Mouse (Mus musculus): ENCODE data around the gene Ubash3b.

Gene Ubash3b

GRCm38 (mm10) chr9:41168206-41168605 lies 6.7 kb upstream of the Ubash3b start:
- no peak for DNase-seq (ENCODE audit: extremely low spot score, low read depth, low spot score)

- DNase-seq (ENCODE audit: extremely low spot score, low read depth, low spot score), result no peak
Measured at GRCm38 (mm10) chr9:41166886-41167285, 5.4 kb upstream of the Ubash3b start.

GRCm38 (mm10) chr9:41162363-41162762 lies 866 bp upstream of the Ubash3b start:
- no peak for DNase-seq (ENCODE audit: extremely low spot score, low read depth, low spot score)

- no peak for DNase-seq (ENCODE audit: extremely low spot score, low read depth, low spot score)
Measured at GRCm38 (mm10) chr9:41160536-41161176, 841 bp downstream of the Ubash3b start.

- no peak for DNase-seq (ENCODE audit: extremely low spot score, low read depth, low spot score)
Measured at GRCm38 (mm10) chr9:41159223-41159622, 2.3 kb downstream of the Ubash3b start.

GRCm38 (mm10) chr9:41157872-41158567 lies 3.5 kb downstream of the Ubash3b start:
- peak; percentile 6 for DNase-seq (ENCODE audit: extremely low spot score, low read depth, low spot score)

GRCm38 (mm10) chr9:41157020-41157871 lies 4.3 kb downstream of the Ubash3b start:
- DNase-seq (ENCODE audit: extremely low spot score, low read depth, low spot score), result no peak

GRCm38 (mm10) chr9:41156720-41157019 lies 4.8 kb downstream of the Ubash3b start:
- no peak for DNase-seq (ENCODE audit: extremely low spot score, low read depth, low spot score)

- no peak for DNase-seq (ENCODE audit: extremely low spot score, low read depth, low spot score)
Measured at GRCm38 (mm10) chr9:41156006-41156719, 5.3 kb downstream of the Ubash3b start.

- DNase-seq (ENCODE audit: extremely low spot score, low read depth, low spot score), result no peak
Measured at GRCm38 (mm10) chr9:41153979-41154378, 7.5 kb downstream of the Ubash3b start.

- DNase-seq (ENCODE audit: extremely low spot score, low read depth, low spot score), result no peak
Measured at GRCm38 (mm10) chr9:41153050-41153449, 8.4 kb downstream of the Ubash3b start.

GRCm38 (mm10) chr9:41151491-41151890 lies 10.0 kb downstream of the Ubash3b start:
- DNase-seq (ENCODE audit: extremely low spot score, low read depth, low spot score), result no peak

GRCm38 (mm10) chr9:41149896-41150295 lies 11.6 kb downstream of the Ubash3b start:
- no peak for DNase-seq (ENCODE audit: extremely low spot score, low read depth, low spot score)

GRCm38 (mm10) chr9:41149079-41149676 lies 12.3 kb downstream of the Ubash3b start:
- DNase-seq (ENCODE audit: extremely low spot score, low read depth, low spot score), result no peak

GRCm38 (mm10) chr9:41148600-41148999 lies 12.9 kb downstream of the Ubash3b start:
- DNase-seq (ENCODE audit: extremely low spot score, low read depth, low spot score), result no peak

- DNase-seq (ENCODE audit: extremely low spot score, low read depth, low spot score), result no peak
Measured at GRCm38 (mm10) chr9:41147203-41147842, 14.2 kb downstream of the Ubash3b start.

GRCm38 (mm10) chr9:41143825-41144224 lies 17.7 kb downstream of the Ubash3b start:
- DNase-seq (ENCODE audit: extremely low spot score, low read depth, low spot score), result no peak

- no peak for DNase-seq (ENCODE audit: extremely low spot score, low read depth, low spot score)
Measured at GRCm38 (mm10) chr9:41143115-41143514, 18.4 kb downstream of the Ubash3b start.

- DNase-seq (ENCODE audit: extremely low spot score, low read depth, low spot score), result no peak
Measured at GRCm38 (mm10) chr9:41141026-41141425, 20.5 kb downstream of the Ubash3b start.

All from hindlimb bud, embryonic 11.5 days (tissue).